Mouse (Mus musculus) frontal cortex, adult (tissue): Measurements from ENCODE around the gene Macrod2.
"Not testable (repeated sequence)": the region's sequence is repeated elsewhere in the genome, so short reads cannot be mapped to it uniquely, and the experiment has no call there.

Experiments
- ATAC-seq: cut with Nextera tagmentation; 2 replicates; pipeline ENCODE4 v1.9.2; 2017; ENCODE audit warnings: mild to moderate bottlenecking, moderate library complexity, mixed read lengths; ENCODE audit not compliant: low TSS enrichment

Gene Macrod2

GRCm38 (mm10) chr2:140698585-140698984 lies 303.5 kb downstream of the Macrod2 start:
- ATAC-seq: no peak

- ATAC-seq: no peak
Observed at GRCm38 (mm10) chr2:140703377-140703776, 308.3 kb downstream of the Macrod2 start.

- no peak for ATAC-seq
Observed at GRCm38 (mm10) chr2:140704146-140704545, 309.0 kb downstream of the Macrod2 start.

GRCm38 (mm10) chr2:140705278-140705677 lies 310.2 kb downstream of the Macrod2 start:
- no peak for ATAC-seq

GRCm38 (mm10) chr2:140707550-140707949 lies 312.4 kb downstream of the Macrod2 start:
- no peak for ATAC-seq

- no peak for ATAC-seq
Observed at GRCm38 (mm10) chr2:140715822-140716221, 320.7 kb downstream of the Macrod2 start.

GRCm38 (mm10) chr2:140717407-140717806 lies 322.3 kb downstream of the Macrod2 start:
- no peak for ATAC-seq

- no peak for ATAC-seq
Observed at GRCm38 (mm10) chr2:140732616-140733183, 337.6 kb downstream of the Macrod2 start.

- ATAC-seq: no peak
Observed at GRCm38 (mm10) chr2:140740511-140740910, 345.4 kb downstream of the Macrod2 start.

- not testable (repeated sequence) for ATAC-seq
Observed at GRCm38 (mm10) chr2:140742954-140743353, 347.8 kb downstream of the Macrod2 start.

GRCm38 (mm10) chr2:140758881-140759280 lies 363.8 kb downstream of the Macrod2 start:
- no peak for ATAC-seq

GRCm38 (mm10) chr2:140759732-140760131 lies 364.6 kb downstream of the Macrod2 start:
- ATAC-seq: no peak

GRCm38 (mm10) chr2:140760137-140760536 lies 365.0 kb downstream of the Macrod2 start:
- ATAC-seq: peak; percentile 96

GRCm38 (mm10) chr2:140763076-140763891 lies 368.2 kb downstream of the Macrod2 start:
- 0 out of 2 replicates have a peak, but pooled peaks have one; percentile 44 for ATAC-seq

GRCm38 (mm10) chr2:140769473-140769872 lies 374.4 kb downstream of the Macrod2 start:
- no peak for ATAC-seq

GRCm38 (mm10) chr2:140772825-140773224 lies 377.7 kb downstream of the Macrod2 start:
- ATAC-seq: no peak

- ATAC-seq: peak; percentile 82
Observed at GRCm38 (mm10) chr2:140773456-140773855, 378.3 kb downstream of the Macrod2 start.

- ATAC-seq: peak; percentile 81
Observed at GRCm38 (mm10) chr2:140774808-140775370, 379.8 kb downstream of the Macrod2 start.

- 0 out of 2 replicates have a peak, but pooled peaks have one; percentile 32 for ATAC-seq
Observed at GRCm38 (mm10) chr2:140775448-140776101, 380.5 kb downstream of the Macrod2 start.

GRCm38 (mm10) chr2:140778212-140778611 lies 383.1 kb downstream of the Macrod2 start:
- no peak for ATAC-seq

GRCm38 (mm10) chr2:140783041-140783440 lies 387.9 kb downstream of the Macrod2 start:
- peak; percentile 97 for ATAC-seq

- no peak for ATAC-seq
Observed at GRCm38 (mm10) chr2:140784626-140785025, 389.5 kb downstream of the Macrod2 start.
